Mouse (Mus musculus) embryonic facial prominence, embryonic 12.5 days (tissue): ENCODE results near the gene Odf3l1. TPM values are rescaled to one million over a fixed set of nuclear protein-coding genes. Genes with fewer than 3 reads are reported as not detected.

Experiments
- ATAC-seq: fragments of 200-750 bp; cut with Nextera tagmentation; 2 replicates; pipeline ENCODE4 v1.8.0; 2017; ENCODE audit not compliant: insufficient number of reproducible peaks, insufficient read depth, low FRiP score, low TSS enrichment
- H3K27ac ChIP-seq: fragments of 300-500 bp; sonication (generic); 2 replicates; pipeline ENCODE4 v1.5.1; 2016; ENCODE audit warnings: mild to moderate bottlenecking
- H3K27me3 ChIP-seq: fragments of 300-500 bp; sonication (generic); 2 replicates; pipeline ENCODE4 v1.6.1; 2016; ENCODE audit warnings: mild to moderate bottlenecking, moderate library complexity
- H3K36me3 ChIP-seq: fragments of 300-500 bp; sonication (generic); 2 replicates; pipeline ENCODE4 v1.6.1; 2016; ENCODE audit warnings: mild to moderate bottlenecking
- H3K4me1 ChIP-seq: fragments of 300-500 bp; sonication (generic); 2 replicates; pipeline ENCODE4 v1.6.1; 2016
- H3K4me2 ChIP-seq: fragments of 300-500 bp; sonication (generic); replicated peaks from 2 replicates; pipeline ENCODE4 v1.6.1; 2016; ENCODE audit warnings: mild to moderate bottlenecking, moderate library complexity
- H3K4me3 ChIP-seq: fragments of 300-500 bp; sonication (generic); 2 replicates; pipeline ENCODE4 v1.5.1; 2016; ENCODE audit warnings: mild to moderate bottlenecking
- H3K9ac ChIP-seq: fragments of 300-500 bp; sonication (generic); 2 replicates; pipeline ENCODE4 v1.6.1; 2016; ENCODE audit warnings: mild to moderate bottlenecking, moderate library complexity
- H3K9me3 ChIP-seq: fragments of 300-500 bp; sonication (generic); 2 replicates; pipeline ENCODE4 v1.6.1; 2016; ENCODE audit warnings: mild to moderate bottlenecking, moderate library complexity
- WGBS: fragments of 180-500 bp; shearing (Covaris S2); methylation state at CpG from one replicate; pipeline ENCODE4 v1.1.7; 2016; 5-methylcytosine and 5-hydroxymethylcytosine counted together
- polyA plus RNA-seq: library from polyadenylated mRNA; unstranded; fragments of >200 nt; fragmentation: Nextera tagmentation; extraction: Ambion mirVana; gene quantifications from 2 replicates; pipeline ENCODE4 v1.2.1, GENCODE M21; 2016

The Odf3l1 gene
- polyA plus RNA-seq, 1 experiment from 2014 or later, result 0.40 TPM

DNA sequence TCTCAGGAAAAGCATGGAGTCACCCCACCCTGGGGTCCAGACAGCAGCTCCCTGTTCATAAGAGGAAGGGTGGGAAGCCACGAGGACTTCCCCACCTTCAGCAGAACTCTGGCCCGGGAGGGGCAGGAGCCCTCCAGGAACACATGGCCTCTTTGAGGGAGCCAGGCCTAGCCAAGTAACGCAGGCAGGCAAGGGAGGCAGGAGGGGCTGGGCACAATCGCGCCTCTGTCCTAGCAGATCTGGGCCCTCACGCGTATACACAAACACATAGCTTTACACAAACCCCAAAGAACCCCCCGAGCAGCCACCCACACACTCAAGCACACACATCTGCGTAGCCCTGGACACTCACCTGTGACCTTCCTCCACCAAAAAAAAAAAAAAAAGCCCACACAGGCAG lies 16.3 kb upstream of the Odf3l1 start:
- Histone ChIP-seq H3K27me3 (0 out of 2 replicates have a peak, but pooled peaks cover 5% of the 10 kb centered on the region), H3K9me3 (no peaks in the 10 kb centered on the region), H3K4me2 (no peak overlapping the region), H3K27ac (peak overlapping the region; percentile 76), H3K4me3 (no peak overlapping the region), H3K9ac (0 out of 2 replicates have a peak overlapping the region, but pooled peaks have one; percentile 15), H3K4me1 (peaks cover 29% of the 10 kb centered on the region), H3K36me3 (no peaks in the 10 kb centered on the region)
- ATAC-seq, result no peak; the same call in 1 of the 2 replicates
- WGBS, result 27% methylated on average over 9 of the region's 9 CpGs

DNA sequence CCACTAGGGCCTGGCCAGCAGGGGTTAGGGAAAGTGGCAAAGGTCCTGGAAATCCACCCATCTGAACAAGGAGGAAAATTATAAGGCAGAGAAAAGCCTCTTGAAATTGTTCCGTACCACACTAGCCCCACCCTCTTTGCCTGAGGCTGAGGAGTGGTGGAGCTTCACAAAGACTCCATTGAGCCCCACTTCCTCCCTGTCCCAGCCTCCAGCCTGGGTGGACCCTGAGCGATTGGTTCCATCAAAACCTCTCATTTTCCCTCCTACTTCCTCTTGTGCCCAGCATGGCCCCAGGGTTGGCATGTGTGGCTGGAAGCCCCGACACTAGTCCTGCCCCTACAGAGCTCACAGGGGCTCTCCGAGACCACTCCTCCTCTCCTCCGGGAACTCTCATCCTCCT lies 12.8 kb upstream of the Odf3l1 start:
- H3K4me3 ChIP-seq, result no peak overlapping the region
- H3K4me1 ChIP-seq, result peaks cover 24% of the 10 kb centered on the region
- H3K27ac ChIP-seq, result no peak overlapping the region
- ATAC-seq, result no peak
- H3K9ac ChIP-seq, result no peak overlapping the region
- no peaks in the 10 kb centered on the region for H3K36me3 ChIP-seq
- no peaks in the 10 kb centered on the region for H3K9me3 ChIP-seq
- 36% methylated on average over 5 of the region's 5 CpGs for WGBS
- H3K27me3 ChIP-seq, result 0 out of 2 replicates have a peak, but pooled peaks cover 5% of the 10 kb centered on the region
- H3K4me2 ChIP-seq, result no peak overlapping the region

DNA sequence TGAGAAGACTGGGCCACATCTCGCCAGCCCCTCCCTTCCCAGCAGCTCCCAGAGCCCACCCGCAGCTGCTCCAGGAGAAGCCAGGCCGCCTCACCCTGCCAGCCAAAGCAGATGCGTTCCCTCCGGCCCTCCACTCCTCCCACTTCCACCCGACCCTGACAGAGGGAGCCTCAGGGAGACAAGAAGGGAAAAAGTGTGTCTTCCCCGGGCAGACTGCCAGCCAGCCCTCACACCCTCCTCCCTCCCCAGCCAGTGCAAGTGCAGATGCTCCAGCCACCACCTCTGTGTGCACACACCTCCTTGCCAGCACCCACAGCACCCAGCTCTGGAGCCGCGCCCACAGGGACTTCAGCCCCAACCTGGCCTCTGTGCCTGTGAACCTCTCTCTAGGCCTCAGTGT lies 12.3 kb upstream of the Odf3l1 start:
- no peak overlapping the region for H3K27ac ChIP-seq
- no peak overlapping the region for H3K9ac ChIP-seq
- H3K27me3 ChIP-seq, result 0 out of 2 replicates have a peak, but pooled peaks cover 5% of the 10 kb centered on the region
- no peak for ATAC-seq
- WGBS, result 36% methylated on average over 9 of the region's 9 CpGs
- H3K4me1 ChIP-seq, result peaks cover 20% of the 10 kb centered on the region
- no peaks in the 10 kb centered on the region for H3K9me3 ChIP-seq
- no peak overlapping the region for H3K4me2 ChIP-seq
- H3K36me3 ChIP-seq, result no peaks in the 10 kb centered on the region
- no peak overlapping the region for H3K4me3 ChIP-seq

DNA sequence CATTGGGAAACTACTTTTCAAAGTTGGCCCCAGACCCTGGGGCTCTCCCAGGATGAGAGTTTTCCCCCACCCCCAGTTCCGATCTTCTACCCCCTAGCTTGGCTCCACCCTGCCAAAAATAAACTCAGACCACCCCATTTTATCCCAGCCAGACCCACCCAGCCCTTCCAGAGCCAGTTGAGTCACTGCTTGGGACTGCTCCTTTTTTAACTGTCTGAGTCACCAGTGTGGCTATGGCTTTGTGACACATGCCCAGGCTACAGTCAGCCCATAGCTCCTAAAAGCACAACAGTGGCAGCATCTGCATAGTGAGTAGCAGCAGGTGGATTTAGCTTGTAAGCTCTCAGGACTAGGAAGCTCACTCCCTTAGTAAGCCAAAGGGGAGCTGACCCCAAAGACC lies 8.6 kb upstream of the Odf3l1 start:
- Histone ChIP-seq H3K4me1 (peaks cover 30% of the 10 kb centered on the region), H3K9ac (no peak overlapping the region), H3K9me3 (no peaks in the 10 kb centered on the region), H3K27ac (no peak overlapping the region), H3K4me3 (no peak overlapping the region), H3K4me2 (no peak overlapping the region), H3K36me3 (no peaks in the 10 kb centered on the region), H3K27me3 (no peaks in the 10 kb centered on the region)
- 68% methylated on average over 1 of the region's 1 CpGs for WGBS
- no peak for ATAC-seq

DNA sequence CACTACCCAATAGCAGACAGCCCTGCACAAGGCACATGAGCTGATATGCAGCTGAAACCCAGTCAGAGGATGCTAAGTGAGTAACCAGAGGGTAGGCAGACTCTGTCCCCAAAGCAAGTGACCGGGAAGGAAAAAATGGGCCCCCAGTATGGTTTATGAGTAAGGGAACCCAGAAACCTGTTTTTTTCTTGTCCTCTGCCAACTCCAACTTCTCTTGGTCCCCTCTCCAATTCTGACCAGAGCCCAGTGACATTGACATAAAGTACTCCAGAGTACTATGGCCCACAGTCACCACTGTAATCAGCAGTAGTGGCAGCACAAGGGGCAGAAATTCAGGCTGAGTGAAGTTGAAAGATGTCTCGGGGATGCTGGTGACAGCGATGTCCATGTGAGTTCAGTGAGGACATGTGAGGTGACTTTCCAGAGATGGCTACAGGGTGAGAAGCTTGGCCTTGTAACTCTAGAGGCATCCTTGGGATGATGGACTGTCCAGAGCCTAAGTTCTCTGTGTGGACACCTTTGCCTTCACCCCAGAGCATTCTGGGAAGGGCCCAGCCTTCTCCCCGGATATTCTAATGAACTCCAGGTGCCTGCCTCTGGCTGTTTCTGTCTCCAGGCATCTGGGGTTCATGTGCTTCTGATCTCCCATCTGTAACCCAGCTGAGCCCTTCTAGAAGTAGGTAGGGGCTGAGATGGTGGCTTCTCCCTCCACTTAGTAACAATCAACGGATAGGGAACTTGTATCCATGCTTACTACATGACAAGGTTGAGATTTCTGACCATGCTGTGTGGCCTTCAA lies 7.8 kb upstream of the Odf3l1 start:
- Histone ChIP-seq H3K9ac (no peak overlapping the region), H3K4me2 (no peak overlapping the region), H3K27me3 (no peaks in the 10 kb centered on the region), H3K4me1 (peaks cover 38% of the 10 kb centered on the region), H3K9me3 (no peaks in the 10 kb centered on the region), H3K4me3 (no peak overlapping the region), H3K36me3 (no peaks in the 10 kb centered on the region), H3K27ac (no peak overlapping the region)
- ATAC-seq, result no peak
- WGBS, result 73% methylated on average over 5 of the region's 5 CpGs

DNA sequence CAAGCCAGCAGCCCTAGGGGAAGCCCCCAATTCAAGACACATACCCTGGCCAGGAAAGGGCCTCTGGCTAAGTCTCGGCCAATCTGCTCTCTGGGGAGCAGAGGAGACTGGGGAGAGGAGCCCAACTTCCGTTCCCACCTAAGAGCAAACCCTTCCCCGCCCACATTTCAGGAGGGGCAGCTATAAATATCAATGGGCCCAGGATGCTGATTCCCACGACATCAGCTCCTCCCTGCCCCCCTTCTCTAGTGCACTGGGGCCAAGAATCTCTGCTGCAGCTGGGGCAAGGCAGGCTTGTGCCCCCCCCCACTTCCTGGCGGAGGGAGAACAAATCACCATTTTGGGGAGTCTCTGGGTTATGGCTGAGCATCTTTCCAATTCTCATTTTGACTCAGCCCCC lies 6.7 kb upstream of the Odf3l1 start:
- ATAC-seq, result no peak
- 45% methylated on average over 5 of the region's 5 CpGs for WGBS
- Histone ChIP-seq H3K27me3 (no peaks in the 10 kb centered on the region), H3K36me3 (no peaks in the 10 kb centered on the region), H3K27ac (no peak overlapping the region), H3K4me2 (no peak overlapping the region), H3K4me3 (no peak overlapping the region), H3K4me1 (peaks cover 33% of the 10 kb centered on the region), H3K9ac (no peak overlapping the region), H3K9me3 (no peaks in the 10 kb centered on the region)

DNA sequence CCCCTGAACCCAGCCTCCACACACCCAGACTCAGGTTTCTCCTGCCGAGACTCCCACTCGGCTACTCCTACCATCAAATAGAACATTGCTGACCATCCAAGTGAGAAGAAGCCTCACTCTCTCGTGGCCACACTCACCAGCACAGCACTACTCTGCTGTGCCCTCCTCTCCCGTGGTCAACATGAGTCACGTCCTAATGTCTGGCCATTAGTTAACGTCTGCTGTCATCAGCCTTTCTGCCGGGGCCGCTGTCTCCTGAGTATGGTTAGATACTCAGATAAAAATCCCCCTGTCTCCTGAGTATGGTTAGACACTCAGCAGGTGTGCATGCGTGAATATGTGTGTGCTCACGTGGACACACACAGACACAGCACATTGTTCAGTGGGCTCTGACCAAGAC lies 6.3 kb upstream of the Odf3l1 start:
- Histone ChIP-seq H3K4me1 (peaks cover 37% of the 10 kb centered on the region), H3K4me3 (no peak overlapping the region), H3K9ac (no peak overlapping the region), H3K36me3 (no peaks in the 10 kb centered on the region), H3K27ac (no peak overlapping the region), H3K4me2 (no peak overlapping the region), H3K27me3 (peaks cover 2% of the 10 kb centered on the region; the same call in 1 of the 2 replicates), H3K9me3 (no peaks in the 10 kb centered on the region)
- WGBS, result 66% methylated on average over 10 of the region's 10 CpGs
- ATAC-seq, result no peak

DNA sequence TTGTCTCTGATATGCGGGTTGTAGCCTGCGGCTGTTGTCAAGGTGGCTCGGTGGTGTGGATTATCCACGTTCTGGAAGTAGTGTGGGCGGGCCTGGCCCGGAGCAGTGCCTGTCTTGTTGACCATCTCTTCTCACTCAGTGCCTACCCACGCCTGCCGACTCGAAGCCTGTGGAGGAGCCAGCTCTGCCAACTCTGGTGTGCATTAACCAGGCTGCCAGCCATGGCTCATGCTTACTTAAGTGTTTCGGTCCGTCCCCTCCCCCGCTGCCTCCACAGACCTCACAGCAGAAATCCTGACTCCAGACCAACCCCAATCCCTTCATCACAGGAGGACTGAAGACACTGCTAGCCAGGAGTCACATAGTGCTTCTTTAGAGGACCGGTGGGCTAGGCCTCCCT lies 5.1 kb upstream of the Odf3l1 start:
- Histone ChIP-seq H3K9me3 (no peaks in the 10 kb centered on the region), H3K4me2 (no peak overlapping the region), H3K9ac (no peak overlapping the region), H3K27ac (no peak overlapping the region), H3K4me1 (peaks cover 48% of the 10 kb centered on the region), H3K27me3 (peaks cover 5% of the 10 kb centered on the region; the same call in 1 of the 2 replicates), H3K36me3 (no peaks in the 10 kb centered on the region), H3K4me3 (no peak overlapping the region)
- no peak for ATAC-seq
- 74% methylated on average over 13 of the region's 13 CpGs for WGBS

DNA sequence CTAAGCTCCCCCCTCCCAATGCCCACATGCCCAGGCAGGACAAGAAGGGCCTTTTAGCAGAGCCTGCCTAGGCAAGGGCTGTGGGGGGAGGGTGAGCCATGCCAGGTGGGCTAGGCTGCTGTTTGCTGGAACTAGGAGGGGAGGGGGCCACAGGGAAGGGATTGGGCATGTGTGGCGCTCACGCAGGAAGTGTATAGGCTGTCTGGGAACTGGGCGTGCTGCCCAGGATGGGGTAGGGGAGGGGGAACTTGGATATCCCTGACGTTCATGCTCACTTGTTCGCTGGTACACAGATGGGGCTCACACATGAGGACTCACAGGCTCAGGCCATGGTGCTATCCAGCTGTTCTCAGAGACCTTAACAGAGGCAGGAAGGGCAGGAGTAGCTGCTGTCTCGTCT lies 3.8 kb upstream of the Odf3l1 start:
- Histone ChIP-seq H3K4me3 (no peak overlapping the region), H3K4me1 (peaks cover 57% of the 10 kb centered on the region), H3K9ac (no peak overlapping the region), H3K27me3 (peaks cover 5% of the 10 kb centered on the region; the same call in 1 of the 2 replicates), H3K27ac (peak overlapping the region; percentile 72), H3K4me2 (0 out of 2 replicates have a peak overlapping the region, but pooled peaks have one; percentile 19), H3K36me3 (no peaks in the 10 kb centered on the region), H3K9me3 (no peaks in the 10 kb centered on the region)
- WGBS, result 32% methylated on average over 6 of the region's 6 CpGs
- ATAC-seq, result peak; percentile 86

DNA sequence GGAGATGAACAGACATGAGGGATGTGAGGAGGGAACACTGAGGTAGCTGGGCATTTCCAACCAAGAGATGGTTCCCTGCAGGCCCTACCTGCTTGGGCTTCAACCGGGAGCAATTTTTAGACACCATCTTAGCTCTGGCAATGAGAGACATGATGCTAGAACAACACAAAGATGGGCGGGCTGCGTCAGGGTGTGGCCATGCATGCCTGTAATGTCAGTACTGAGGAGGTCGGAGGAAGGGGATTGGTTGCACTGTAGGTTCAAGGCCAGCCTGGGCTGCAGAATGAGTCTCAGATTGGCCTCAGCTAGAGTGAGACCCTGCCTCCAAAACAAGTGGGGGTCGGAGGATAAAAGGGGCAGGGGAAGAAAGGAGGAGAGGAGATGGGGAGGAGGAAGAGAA lies 2.0 kb upstream of the Odf3l1 start:
- 85% methylated on average over 5 of the region's 5 CpGs for WGBS

DNA sequence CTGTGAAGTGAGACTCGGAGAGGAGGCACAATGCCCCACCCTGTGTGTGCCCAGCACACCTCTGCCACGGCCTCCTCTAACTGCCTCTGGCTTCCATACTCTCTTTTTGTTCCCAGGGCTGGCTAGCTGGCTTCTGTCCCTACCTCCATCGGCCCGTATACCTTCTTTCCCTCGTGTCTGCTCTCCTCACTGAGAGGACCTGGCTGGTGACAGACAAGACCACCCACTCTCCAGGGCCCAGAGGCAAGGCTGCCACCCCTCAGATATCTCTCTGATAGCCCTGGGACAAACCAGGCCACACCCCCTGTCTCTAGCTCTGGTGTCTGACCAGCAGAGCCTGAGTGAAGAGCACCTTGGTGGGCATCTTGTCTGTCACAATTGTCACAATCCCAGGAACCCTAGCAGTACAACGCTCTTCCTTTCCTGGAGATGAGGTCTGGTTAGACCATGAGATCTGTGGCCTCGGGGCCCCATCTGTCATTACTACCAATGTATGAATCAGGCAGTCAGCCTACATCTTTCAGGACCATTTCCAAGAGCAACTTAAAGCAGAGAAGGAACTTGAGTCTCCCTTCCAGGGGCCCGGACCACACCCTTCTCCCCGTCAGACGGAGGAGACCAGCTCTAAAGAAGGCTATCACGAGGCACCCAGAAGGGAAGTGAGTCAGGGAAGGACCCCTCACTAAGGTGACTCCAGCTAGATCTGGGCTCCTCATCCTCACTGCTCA lies 1.4 kb upstream of the Odf3l1 start:
- WGBS, result 73% methylated on average over 11 of the region's 11 CpGs
- H3K27me3 ChIP-seq, result peaks cover 5% of the 10 kb centered on the region; the same call in 1 of the 2 replicates
- H3K36me3 ChIP-seq, result no peaks in the 10 kb centered on the region
- H3K27ac ChIP-seq, result no peak overlapping the region
- H3K9ac ChIP-seq, result peak overlapping the region; percentile 50
- ATAC-seq, result no peak
- peaks cover 52% of the 10 kb centered on the region for H3K4me1 ChIP-seq
- no peaks in the 10 kb centered on the region for H3K9me3 ChIP-seq
- peak overlapping the region; percentile 68 for H3K4me2 ChIP-seq
- peak overlapping the region; percentile 46 for H3K4me3 ChIP-seq

More for the DNA sequence above, 2.0 kb upstream of the Odf3l1 start:
- peak overlapping the region; percentile 68 for H3K4me2 ChIP-seq
- ATAC-seq, result no peak
- no peak overlapping the region for H3K4me3 ChIP-seq
- H3K4me1 ChIP-seq, result peaks cover 56% of the 10 kb centered on the region
- no peaks in the 10 kb centered on the region for H3K36me3 ChIP-seq
- peaks cover 5% of the 10 kb centered on the region; the same call in 1 of the 2 replicates for H3K27me3 ChIP-seq
- no peak overlapping the region for H3K9ac ChIP-seq
- no peaks in the 10 kb centered on the region for H3K9me3 ChIP-seq
- no peak overlapping the region for H3K27ac ChIP-seq

DNA sequence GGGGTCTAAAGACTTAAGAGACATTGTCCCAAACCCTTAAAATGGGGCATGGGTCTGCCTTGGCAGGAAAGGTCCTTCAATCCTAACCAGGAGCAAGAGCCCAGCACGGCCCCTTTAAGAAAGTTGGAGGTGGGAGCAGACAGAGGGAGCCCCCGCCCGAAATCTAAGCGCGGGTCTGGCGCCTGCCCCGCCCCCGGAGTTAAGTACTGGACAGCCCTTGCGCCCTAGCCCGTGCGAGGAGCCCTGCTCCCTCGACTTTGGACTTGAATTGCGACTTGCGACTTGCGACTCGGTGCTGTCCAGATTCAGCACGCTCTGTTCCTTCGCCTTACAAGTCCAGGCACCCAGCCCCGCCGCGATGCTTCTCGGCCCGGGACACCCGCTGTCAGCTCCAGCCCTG lies 353 bp upstream of the Odf3l1 start, which contains the start of gene Cspg4:
TSS of gene Cspg4 (plus strand) at position 202 of the 400 bp plus-strand sequence.
- peak within 1 kb of the TSS; percentile 46 for H3K4me3 ChIP-seq
- H3K9me3 ChIP-seq, result no peaks in the 10 kb centered on the region
- H3K9ac ChIP-seq, result peak within 1 kb of the TSS; percentile 50
- H3K4me1 ChIP-seq, result peaks cover 59% of the 10 kb centered on the region
- peaks cover 5% of the 10 kb centered on the region; the same call in 1 of the 2 replicates for H3K27me3 ChIP-seq
- H3K27ac ChIP-seq, result peak within 1 kb of the TSS; percentile 50
- 2% methylated on average over 24 of the region's 24 CpGs for WGBS
- no peaks in the 10 kb centered on the region for H3K36me3 ChIP-seq
- peak within 1 kb of the TSS; percentile 68 for H3K4me2 ChIP-seq
- 0 out of 2 replicates have a peak, but pooled peaks have one; percentile 19 for ATAC-seq
